Mouse (Mus musculus): ENCODE data around the gene Zp2. TPM values are rescaled to one million over a fixed set of nuclear protein-coding genes. Genes with fewer than 3 reads are reported as not detected.

The Zp2 gene
- polyA plus RNA-seq (2015; fragmentation: Nextera tagmentation; extraction: Ambion mirVana) = not detected in 2 replicates

DNA sequence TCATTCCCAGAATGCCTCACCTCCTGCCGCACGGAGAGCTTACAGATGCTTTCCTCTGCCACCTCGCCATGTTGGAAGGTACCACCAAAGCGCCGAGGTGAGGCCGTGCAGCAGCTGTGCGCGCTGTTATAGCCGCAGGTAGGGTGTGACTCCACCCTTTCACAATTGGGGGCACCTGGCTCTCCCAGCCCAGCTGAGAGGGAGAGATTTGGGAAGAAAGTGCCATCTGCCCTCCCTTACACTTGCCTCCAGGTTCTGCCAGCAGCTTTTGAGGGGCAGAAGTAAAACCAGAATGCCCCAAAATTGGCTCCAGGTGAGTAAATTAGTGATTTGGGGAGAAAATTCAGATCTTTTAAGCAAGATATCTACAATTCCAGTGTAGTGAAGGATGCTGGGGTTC is at the start of gene Zp2:
Gene Zp2, minus strand, starts transcription at position 101 of the 400 bp plus-strand sequence.
- DNase-seq (ENCODE audit: low spot score) (no peak), ATAC-seq (no peak)
- no peak within 1 kb of the TSS for H3K4me2 ChIP-seq (replicated peaks; ENCODE audit: low read depth, low read length)
- 68% methylated on average over 9 of the region's 9 CpGs for WGBS
- no peak within 1 kb of the TSS for H3K4me3 ChIP-seq (ENCODE audit: low read depth, low read length)
- H3K36me3 ChIP-seq (ENCODE audit: insufficient read depth, low read length) = no peaks in the 10 kb centered on the region
- no peak within 1 kb of the TSS for H3K27ac ChIP-seq (ENCODE audit: low read length)
- H3K9me3 ChIP-seq (ENCODE audit: low read length) = no peaks in the 10 kb centered on the region
- TF ChIP-seq EP300 (IDR thresholded peaks at IDR 0.05) = no peak
- TF ChIP-seq CTCF (IDR thresholded peaks at IDR 0.05) = no peak
- H3K4me1 ChIP-seq (ENCODE audit: insufficient read depth, low read depth, low read length) = no peaks in the 10 kb centered on the region
- H3K27me3 ChIP-seq (replicated peaks; ENCODE audit: insufficient read depth, low read length) = no peaks in the 10 kb centered on the region
- no peak within 1 kb of the TSS for H3K9ac ChIP-seq (replicated peaks; ENCODE audit: low read depth)

DNA sequence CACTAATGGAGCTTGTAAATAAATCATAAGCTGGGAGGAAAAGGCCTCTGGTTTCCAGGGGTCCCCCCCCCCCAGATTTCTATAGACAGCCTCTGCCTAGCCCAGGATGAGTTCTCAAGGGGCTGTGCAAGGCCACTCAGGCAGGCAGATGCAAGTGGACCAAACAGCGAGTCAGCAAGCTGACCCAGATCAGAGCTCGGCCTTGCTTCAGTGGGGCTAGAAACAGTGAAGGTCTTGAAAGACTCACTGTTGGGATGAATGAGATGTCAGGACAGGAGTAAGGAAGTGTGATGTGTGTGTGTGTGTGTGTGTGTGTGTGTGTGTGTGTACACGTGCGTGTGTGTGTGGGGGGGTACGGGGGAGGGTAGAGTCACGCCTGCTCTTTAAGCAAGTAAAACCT is 47.7 kb upstream of the Zp2 start:
- H3K4me1 ChIP-seq (ENCODE audit: insufficient read depth, low read depth, low read length) = no peaks in the 10 kb centered on the region
- DNase-seq (ENCODE audit: low spot score) = no peak
- no peaks in the 10 kb centered on the region for H3K9me3 ChIP-seq (ENCODE audit: low read length)
- no peak overlapping the region for H3K4me3 ChIP-seq (ENCODE audit: low read depth, low read length)
- no peak overlapping the region for H3K9ac ChIP-seq (replicated peaks; ENCODE audit: low read depth)
- H3K27me3 ChIP-seq (replicated peaks; ENCODE audit: insufficient read depth, low read length) = no peaks in the 10 kb centered on the region
- no peaks in the 10 kb centered on the region for H3K36me3 ChIP-seq (ENCODE audit: insufficient read depth, low read length)
- H3K27ac ChIP-seq (ENCODE audit: low read length) = no peak overlapping the region
- no peak overlapping the region for H3K4me2 ChIP-seq (replicated peaks; ENCODE audit: low read depth, low read length)
- TF ChIP-seq EP300 (IDR thresholded peaks at IDR 0.05) (no peak), CTCF (IDR thresholded peaks at IDR 0.05) (no peak)
- no peak for ATAC-seq
- 65% methylated on average over 5 of the region's 6 CpGs for WGBS

DNA sequence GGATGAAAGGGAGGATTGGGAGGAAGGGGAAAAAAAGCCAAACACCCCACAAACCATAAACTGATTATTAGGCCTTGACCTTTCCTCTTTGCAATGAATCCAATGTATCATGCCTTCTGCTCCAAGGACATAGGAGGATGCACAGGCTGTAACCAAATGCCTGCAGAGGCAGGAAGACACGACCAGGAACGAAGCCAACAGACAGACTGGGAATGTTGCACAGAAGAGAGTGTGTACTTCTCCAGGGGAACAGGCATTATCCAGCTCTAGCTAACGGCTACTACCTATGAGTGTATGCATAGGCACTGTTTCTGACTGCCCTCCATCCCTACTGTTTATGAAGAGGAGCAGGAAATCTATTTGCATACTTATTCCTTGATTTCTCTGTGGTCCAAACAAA is 47.1 kb upstream of the Zp2 start:
- H3K27ac ChIP-seq (ENCODE audit: low read length) = no peak overlapping the region

DNA sequence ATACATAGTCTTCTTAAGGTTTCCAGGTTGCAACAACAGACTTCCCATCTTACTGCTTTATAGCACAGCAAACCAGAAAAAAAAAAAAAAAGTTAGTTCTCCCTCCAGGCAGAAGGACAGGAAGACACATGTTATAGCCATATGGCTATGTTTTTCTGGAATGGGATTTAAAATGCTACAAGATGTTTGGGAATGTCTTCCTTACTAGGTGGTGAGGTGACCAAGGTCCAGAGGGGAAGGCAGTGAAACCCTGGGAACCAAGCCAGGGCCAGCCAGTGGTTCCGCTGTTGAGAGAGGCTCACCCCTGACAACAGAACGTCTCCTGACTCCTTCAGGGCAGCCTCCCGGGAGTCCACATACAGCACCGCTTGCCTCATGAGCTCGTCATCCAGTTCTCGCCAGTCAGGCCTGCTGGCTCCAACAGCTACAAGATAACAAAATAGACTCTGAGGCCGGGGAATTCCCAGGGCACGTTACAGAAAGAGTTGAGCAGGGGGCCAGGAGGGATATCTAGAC is 45.1 kb upstream of the Zp2 start:
- DNase-seq (ENCODE audit: low spot score) (no peak), ATAC-seq (no peak)
- H3K4me3 ChIP-seq (ENCODE audit: low read depth, low read length) = no peak overlapping the region
- no peak overlapping the region for H3K27ac ChIP-seq (ENCODE audit: low read length)
- TF ChIP-seq EP300 (IDR thresholded peaks at IDR 0.05) (no peak), CTCF (IDR thresholded peaks at IDR 0.05) (no peak)
- H3K9me3 ChIP-seq (ENCODE audit: low read length) = no peaks in the 10 kb centered on the region
- H3K4me1 ChIP-seq (ENCODE audit: insufficient read depth, low read depth, low read length) = no peaks in the 10 kb centered on the region
- H3K9ac ChIP-seq (replicated peaks; ENCODE audit: low read depth) = no peak overlapping the region
- WGBS = 29% methylated on average over 8 of the region's 8 CpGs
- H3K27me3 ChIP-seq (replicated peaks; ENCODE audit: insufficient read depth, low read length) = no peaks in the 10 kb centered on the region
- no peak overlapping the region for H3K4me2 ChIP-seq (replicated peaks; ENCODE audit: low read depth, low read length)
- no peaks in the 10 kb centered on the region for H3K36me3 ChIP-seq (ENCODE audit: insufficient read depth, low read length)

More for the DNA sequence above, 47.1 kb upstream of the Zp2 start:
- DNase-seq (ENCODE audit: low spot score) (no peak), ATAC-seq (no peak)
- H3K27me3 ChIP-seq (replicated peaks; ENCODE audit: insufficient read depth, low read length) = no peaks in the 10 kb centered on the region
- no peak overlapping the region for H3K9ac ChIP-seq (replicated peaks; ENCODE audit: low read depth)
- no peak overlapping the region for H3K4me2 ChIP-seq (replicated peaks; ENCODE audit: low read depth, low read length)
- 55% methylated on average over 3 of the region's 3 CpGs for WGBS
- TF ChIP-seq CTCF (IDR thresholded peaks at IDR 0.05) (no peak), EP300 (IDR thresholded peaks at IDR 0.05) (no peak)
- H3K4me1 ChIP-seq (ENCODE audit: insufficient read depth, low read depth, low read length) = no peaks in the 10 kb centered on the region
- no peak overlapping the region for H3K4me3 ChIP-seq (ENCODE audit: low read depth, low read length)
- H3K9me3 ChIP-seq (ENCODE audit: low read length) = no peaks in the 10 kb centered on the region
- no peaks in the 10 kb centered on the region for H3K36me3 ChIP-seq (ENCODE audit: insufficient read depth, low read length)

DNA sequence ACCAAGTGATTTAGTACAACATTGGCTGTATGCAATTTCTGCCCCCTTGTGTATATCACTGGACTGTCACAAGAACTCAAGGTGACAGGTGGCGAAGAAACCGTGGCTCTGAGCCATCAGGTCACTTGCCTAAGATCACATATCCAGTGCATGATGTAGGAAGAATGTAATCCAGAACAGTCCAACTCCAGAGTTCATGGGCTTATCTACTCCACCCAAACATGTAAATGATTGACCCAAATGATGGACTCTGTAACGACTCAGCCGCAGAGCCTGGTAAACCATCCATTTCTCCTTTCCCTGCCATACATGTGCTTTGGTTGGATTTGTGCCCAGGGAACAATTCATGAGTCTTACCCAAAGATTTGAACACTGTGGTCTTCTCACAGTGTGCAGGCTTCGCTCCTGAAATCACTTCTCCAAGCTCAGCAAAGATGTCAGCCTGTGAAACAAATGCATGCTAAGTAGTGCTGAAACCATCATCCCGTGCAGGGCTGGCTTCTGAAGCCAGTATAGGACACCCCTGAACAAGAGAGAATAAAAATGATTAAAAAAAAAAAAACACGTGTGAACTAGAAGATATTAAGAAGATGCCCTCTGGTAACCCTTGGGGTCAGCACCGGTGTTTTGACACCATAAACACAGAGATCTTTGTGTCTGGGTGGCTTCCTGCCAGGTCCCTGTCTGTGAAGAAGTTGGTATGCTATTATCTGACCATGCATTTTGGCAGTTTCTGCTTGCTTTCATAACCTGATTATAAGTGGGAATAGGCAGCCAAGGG is 44.5 kb upstream of the Zp2 start:
- no peak overlapping the region for H3K27ac ChIP-seq (ENCODE audit: low read length)
- WGBS = 59% methylated on average over 8 of the region's 8 CpGs
- no peaks in the 10 kb centered on the region for H3K9me3 ChIP-seq (ENCODE audit: low read length)
- no peak overlapping the region for H3K4me2 ChIP-seq (replicated peaks; ENCODE audit: low read depth, low read length)
- H3K9ac ChIP-seq (replicated peaks; ENCODE audit: low read depth) = no peak overlapping the region
- no peak overlapping the region for H3K4me3 ChIP-seq (ENCODE audit: low read depth, low read length)
- H3K4me1 ChIP-seq (ENCODE audit: insufficient read depth, low read depth, low read length) = no peaks in the 10 kb centered on the region
- H3K27me3 ChIP-seq (replicated peaks; ENCODE audit: insufficient read depth, low read length) = no peaks in the 10 kb centered on the region
- no peak for DNase-seq (ENCODE audit: low spot score)
- no peak for TF ChIP-seq CTCF (IDR thresholded peaks at IDR 0.05)
- no peaks in the 10 kb centered on the region for H3K36me3 ChIP-seq (ENCODE audit: insufficient read depth, low read length)
- ATAC-seq = no peak

DNA sequence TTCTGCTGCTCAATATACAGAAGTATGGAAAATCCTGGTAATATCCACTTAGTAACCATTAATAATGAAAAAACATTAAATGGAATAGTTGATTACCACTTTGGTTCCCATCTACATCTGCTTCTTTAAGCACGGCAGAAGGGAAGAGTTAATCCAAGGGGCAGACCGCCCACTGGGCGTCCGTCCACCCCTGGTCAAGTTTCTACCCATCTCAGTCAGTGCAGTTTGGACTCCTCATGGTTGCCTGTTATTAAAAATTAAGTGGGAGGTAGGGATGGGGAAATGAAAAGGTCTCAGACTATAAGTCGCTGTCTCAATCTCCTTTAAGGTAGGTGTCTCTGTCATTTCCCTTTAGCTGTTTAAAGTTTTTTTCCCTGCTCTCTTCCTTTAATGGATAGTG is 43.9 kb upstream of the Zp2 start:
- no peaks in the 10 kb centered on the region for H3K27me3 ChIP-seq (replicated peaks; ENCODE audit: insufficient read depth, low read length)
- H3K4me1 ChIP-seq (ENCODE audit: insufficient read depth, low read depth, low read length) = no peaks in the 10 kb centered on the region
- H3K4me2 ChIP-seq (replicated peaks; ENCODE audit: low read depth, low read length) = no peak overlapping the region
- ATAC-seq (no peak), DNase-seq (ENCODE audit: low spot score) (no peak)
- 91% methylated on average over 5 of the region's 5 CpGs for WGBS
- H3K9me3 ChIP-seq (ENCODE audit: low read length) = no peaks in the 10 kb centered on the region
- TF ChIP-seq CTCF (IDR thresholded peaks at IDR 0.05) = no peak
- no peak for TF ChIP-seq EP300 (IDR thresholded peaks at IDR 0.05)
- no peak overlapping the region for H3K4me3 ChIP-seq (ENCODE audit: low read depth, low read length)
- no peak overlapping the region for H3K27ac ChIP-seq (ENCODE audit: low read length)
- H3K9ac ChIP-seq (replicated peaks; ENCODE audit: low read depth) = no peak overlapping the region
- H3K36me3 ChIP-seq (ENCODE audit: insufficient read depth, low read length) = no peaks in the 10 kb centered on the region
